Mouse (Mus musculus) heart, adult 2 months (tissue): ENCODE results near the gene Hlx.

Experiments used
- CTCF ChIP-seq: fragments of 200-600 bp; IDR thresholded peaks from 2 replicates; pipeline ENCODE4 v1.8.1; 2022; ENCODE audit warnings: antibody characterized with exemption, mild to moderate bottlenecking, moderate library complexity
- EP300 ChIP-seq: fragments of 200-500 bp; IDR thresholded peaks from 2 replicates; pipeline ENCODE4 v1.6.1; 2011; ENCODE audit warnings: low read depth, low read length, control low read depth; ENCODE audit not compliant: insufficient read depth
- POLR2A ChIP-seq: fragments of 200-500 bp; IDR thresholded peaks from 2 replicates; pipeline ENCODE4 v1.6.1; 2011; ENCODE audit warnings: mild to moderate bottlenecking, low read depth, low read length, control low read depth; ENCODE audit not compliant: insufficient read depth

DNA sequence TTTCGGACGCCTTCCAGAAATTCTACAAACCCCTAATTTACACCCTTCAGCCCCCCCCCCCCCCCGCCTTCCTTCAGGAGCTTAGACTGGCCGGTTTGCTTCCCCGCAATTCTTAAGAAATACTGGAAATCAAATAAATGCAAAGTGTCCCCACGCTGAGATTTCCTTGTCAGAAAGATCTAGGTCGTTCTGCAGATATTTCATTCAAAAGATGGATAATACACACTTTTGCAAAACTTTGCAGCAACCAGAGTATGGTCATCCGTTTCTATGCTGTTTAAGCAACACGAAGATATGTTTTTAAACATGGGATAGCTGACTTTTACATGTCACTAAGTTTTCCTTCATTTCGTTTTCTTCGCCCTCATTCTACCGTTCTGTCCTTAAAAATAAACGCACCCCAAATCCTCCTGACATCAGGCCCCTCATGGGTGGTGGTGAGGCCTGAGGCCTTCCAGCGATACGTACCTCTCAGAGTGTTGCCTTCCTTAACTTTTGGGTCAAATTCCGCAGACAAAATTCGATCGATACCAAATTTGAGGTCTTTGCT lies 1.3 kb downstream of the Hlx start:
- no peak for TF ChIP-seq CTCF
- no peak for TF ChIP-seq POLR2A
- no peak for TF ChIP-seq EP300
